Mouse (Mus musculus) liver, adult 2 months (tissue): ENCODE measurements around the gene Aldh6a1.

ENCODE experiments used
- CTCF ChIP-seq: fragments of 200-500 bp; IDR thresholded peaks from 2 replicates; pipeline ENCODE4 v1.5.1; 2011; ENCODE audit warnings: low read depth, low read length, control low read depth
- POLR2A ChIP-seq: fragments of 200-500 bp; IDR thresholded peaks from 2 replicates; pipeline ENCODE4 v1.6.1; 2011; ENCODE audit warnings: low read length, control low read depth; ENCODE audit not compliant: insufficient read depth; ENCODE audit errors: extremely low read depth

DNA sequence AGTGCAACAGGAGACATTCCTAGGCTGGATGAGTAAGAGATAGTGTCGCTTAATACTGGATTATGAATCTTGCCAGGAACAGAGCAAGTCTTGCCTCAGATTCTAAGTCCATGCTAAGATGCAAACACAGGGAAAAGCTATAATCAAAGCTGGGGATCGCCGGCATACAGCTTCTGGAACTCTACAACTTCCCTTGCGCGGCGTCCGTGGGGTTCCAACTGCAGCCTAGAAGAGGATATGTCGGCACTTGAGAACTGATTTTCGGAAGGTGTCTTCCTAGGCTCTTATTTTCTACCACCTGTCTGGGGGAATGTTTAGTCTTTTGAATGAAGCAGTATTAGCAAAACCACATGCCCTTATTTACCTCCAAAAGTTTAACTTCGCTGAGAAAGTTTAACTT, 917 bp downstream of the Aldh6a1 start:
- no peak for TF ChIP-seq CTCF
- no peak for TF ChIP-seq POLR2A
